Mouse (Mus musculus) thymus, postnatal 25 days (tissue): ENCODE measurements around the gene Bfar.
"Not testable (repeated sequence)": the region's sequence is repeated elsewhere in the genome, so short reads cannot be mapped to it uniquely, and the experiment has no call there.

Experiments
- DNase-seq: peaks from one replicate; pipeline ENCODE4 v3.0.0; 2022

Bfar gene

DNA sequence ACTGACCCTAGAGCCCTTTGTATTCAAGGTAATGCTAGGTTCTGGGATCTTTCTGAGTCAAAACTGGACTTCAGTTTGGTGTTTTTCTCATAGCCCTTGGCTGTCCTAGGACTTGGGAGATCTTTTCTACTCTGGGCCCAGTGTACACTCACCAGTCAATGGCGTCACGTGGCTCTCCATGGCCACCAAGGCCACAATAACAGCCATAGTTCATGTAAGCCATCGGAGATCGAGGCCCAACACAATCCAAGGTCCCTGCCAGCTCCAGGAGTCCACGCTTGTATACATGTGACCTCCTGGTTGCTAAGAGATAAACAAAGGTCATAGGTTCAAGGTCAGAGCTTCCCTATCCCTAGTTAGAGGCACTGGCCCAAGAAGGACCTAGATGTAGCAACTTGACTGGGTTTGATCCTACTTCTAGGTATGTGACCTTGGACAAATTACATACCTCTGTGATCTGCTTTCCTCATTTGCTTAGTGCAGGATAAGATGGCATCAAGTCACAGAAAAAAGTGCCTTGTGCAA lies 56.2 kb downstream of the Bfar start:
- DNase-seq, result no peak

DNA sequence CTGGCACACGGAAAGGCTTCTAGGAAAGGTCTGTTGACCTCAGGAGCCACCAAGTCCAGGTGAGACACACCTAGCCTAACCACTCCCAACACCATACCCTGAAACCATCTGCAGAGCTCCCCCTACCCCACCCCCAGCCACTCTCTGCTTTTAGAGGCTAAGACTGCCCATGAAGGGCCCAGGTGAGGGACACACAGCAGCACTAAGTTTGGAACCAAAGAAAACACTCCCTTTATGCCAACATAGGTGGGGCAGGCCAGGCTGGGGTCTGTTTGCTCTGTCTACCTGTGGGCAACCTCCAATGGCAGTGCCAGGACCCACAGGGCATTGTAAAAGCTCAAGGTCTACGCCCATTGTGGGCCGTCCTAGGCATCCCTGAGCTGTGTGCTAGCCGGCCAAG lies 57.8 kb downstream of the Bfar start:
- no peak for DNase-seq

DNA sequence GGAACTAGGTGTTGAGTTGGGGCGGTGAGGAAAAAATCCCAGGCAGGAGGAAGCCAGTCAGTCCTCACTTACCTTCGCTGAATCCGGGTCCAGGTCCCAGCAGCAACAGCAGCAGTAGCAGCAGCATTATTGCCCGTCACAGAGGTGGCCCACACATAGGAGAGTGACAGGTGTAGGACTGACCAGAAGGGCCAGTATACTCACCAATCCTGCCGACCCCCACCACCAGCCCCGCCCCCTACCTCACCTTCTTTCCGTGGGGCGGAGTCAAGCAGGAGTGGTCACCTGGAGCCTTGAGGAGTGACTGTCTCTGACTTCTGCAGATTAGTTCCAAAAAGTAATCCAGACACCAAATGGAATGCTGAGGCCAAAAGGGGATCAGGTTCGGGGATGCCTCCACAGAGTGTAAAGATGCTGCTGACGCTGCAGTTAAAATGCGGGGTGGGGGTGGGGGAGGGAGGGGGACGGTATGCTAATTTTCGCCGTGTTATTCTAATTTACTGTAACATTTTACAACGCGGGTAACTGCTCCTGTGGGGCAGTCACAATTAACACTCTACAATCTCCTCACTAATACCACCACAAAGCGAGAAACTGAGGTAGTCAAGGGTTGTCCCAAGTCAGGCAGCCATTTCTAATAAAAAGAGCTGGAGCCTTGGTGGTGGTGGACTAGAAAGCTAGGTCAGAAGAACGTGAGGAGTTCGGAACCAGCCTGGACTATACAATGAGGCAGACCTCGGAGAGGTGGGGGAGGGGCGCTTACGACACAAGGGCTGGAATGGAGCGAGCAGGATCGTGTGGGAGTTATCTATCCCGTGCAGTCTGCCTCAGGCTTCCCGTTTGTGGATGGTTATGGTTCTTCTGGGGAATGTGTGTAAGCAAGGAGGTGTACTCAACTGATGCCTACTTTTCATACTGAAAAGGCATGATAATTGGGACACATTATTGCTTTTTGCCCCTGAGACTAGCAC lies 58.9 kb downstream of the Bfar start, which contains the start of gene Pla2g10:
TSS of gene Pla2g10 (minus strand) at position 699 of the 971 bp plus-strand sequence.
- no peak for DNase-seq

DNA sequence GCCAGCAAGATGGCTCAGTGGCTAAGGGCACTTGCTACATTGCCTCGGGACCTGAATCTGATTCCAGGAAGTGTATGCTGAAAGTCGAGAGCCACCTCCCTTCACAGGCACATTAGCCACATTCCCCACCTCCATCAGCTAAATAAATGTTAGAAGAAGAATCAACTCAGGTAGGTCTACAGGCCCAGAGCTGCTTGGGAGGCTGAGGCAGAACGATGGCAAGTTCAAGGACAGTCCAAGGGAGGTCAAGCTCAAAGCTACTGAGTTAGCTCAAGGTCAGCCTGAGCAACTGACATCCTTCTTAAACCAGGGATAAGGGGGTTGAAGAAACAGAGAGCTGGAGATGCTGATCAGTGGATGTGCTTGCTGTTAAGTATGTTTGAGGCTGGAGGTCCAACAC lies 61.1 kb downstream of the Bfar start:
- no peak for DNase-seq

GRCm38 (mm10) chr16:13733518-13734137 lies 62.0 kb downstream of the Bfar start:
- DNase-seq, result peak; percentile 74

DNA sequence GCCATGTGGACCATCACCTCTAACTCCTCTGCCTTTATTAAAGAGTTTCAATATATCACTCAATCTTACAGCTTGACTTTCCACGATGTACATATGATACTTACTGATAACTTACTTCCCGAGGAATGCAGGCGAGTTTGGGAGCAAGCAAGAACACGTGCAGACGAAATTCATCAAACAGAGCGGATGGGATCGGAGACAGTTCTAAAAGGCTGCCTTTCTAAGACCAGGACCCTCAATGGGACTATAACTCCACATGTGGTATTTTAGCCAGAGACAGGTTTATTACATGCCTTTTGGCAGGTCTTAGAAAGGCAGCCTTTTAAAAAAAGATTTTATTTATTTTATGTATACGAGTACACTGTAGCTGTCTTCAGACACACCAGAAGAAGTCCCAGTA lies 64.3 kb downstream of the Bfar start:
- no peak for DNase-seq

DNA sequence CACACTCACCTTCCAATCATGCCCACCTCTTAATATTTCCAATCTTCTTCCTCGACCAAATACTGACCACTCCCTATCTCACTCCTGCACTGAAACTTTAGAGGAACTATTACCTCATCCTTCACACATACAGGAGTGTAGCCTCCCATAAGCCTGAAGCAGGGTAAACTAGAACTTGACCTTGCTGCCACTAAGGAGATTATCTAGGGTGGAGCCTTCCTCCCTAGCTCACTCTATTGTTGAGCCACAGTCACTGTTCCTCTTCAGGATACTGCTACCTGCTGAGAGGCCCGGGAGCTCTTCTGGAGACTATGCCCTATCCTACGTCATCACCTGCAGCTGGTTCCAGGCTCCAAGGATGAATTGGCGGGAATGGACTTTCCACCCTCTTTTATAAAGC lies 67.4 kb downstream of the Bfar start:
- DNase-seq, result not testable (repeated sequence)

DNA sequence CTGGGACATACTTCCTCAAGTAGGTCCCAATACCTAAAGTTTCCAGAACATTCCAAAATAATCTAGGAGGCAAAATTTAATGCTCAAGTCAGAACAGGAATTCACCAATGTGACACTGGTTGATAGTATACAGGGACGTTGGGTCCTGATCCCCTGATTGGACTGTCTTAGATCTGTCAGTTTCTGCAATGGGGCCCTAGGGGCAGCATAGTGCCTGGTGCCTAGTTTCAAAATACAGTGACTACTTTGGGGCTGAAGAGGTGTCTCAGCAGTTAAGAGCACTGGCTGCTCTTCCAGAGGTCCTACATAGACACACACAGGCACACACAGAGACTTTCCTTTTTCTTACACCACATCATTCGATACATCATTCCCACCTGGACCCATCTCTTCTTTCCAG lies 69.2 kb downstream of the Bfar start:
- no peak for DNase-seq

- DNase-seq, result no peak
These were observed 76.0 kb downstream of the Bfar start for GRCm38 (mm10) chr16:13747708-13748107.

- DNase-seq, result no peak
These were observed 76.5 kb downstream of the Bfar start for GRCm38 (mm10) chr16:13748124-13748523.

- not testable (repeated sequence) for DNase-seq
These were observed 77.2 kb downstream of the Bfar start for GRCm38 (mm10) chr16:13748813-13749212.

GRCm38 (mm10) chr16:13749306-13749705 lies 77.6 kb downstream of the Bfar start:
- DNase-seq, result no peak

DNA sequence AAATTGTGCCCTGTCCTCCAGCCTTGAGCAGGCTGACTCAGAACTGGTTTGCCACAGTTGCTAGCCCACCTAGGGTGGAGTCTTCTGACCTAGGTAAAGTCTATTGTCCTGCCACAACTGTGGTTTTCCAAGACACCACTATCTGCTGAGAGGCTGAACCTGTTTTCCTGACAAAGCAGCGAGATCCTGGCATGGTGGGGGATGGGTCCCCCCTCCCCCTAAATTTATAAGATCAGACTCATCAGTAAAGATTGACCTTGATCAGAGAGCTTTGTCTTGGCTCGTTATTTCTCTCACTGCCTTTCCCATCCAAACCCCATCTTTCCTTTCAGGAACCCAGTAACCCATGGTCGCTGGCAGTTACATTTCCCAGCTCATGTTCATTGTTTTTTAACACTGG lies 78.3 kb downstream of the Bfar start:
- DNase-seq, result no peak

DNA sequence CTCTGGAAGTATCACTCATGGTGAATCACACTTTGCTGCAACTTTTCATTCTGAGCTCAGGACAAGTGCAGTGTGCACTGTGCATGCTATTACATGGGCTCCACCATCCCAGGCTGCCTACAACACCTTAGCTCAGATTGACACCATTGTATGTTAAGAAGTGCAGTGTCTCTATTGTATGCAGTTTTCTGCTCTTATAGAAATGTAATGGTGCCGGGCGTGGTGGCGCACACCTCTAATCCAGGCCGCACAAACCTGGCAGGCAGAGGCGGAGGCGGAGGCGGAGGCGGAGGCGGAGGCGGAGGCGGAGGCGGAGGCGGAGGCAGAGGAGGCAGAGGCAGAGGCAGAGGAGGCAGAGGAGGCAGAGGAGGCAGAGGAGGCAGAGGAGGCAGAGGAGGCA lies 79.0 kb downstream of the Bfar start:
- no peak for DNase-seq
